Mouse (Mus musculus): Measurements from ENCODE around the gene Ccdc155. TPM values are rescaled to one million over a fixed set of nuclear protein-coding genes. Genes with fewer than 3 reads are reported as not detected.

The Ccdc155 gene
- polyA plus RNA-seq, 1 experiment, result 0.05 TPM

- 79% methylated on average over 12 of the region's 12 CpGs for WGBS
- TF ChIP-seq CTCF (conservative IDR thresholded peaks at IDR 0.05; ENCODE audit: insufficient read depth, insufficient read length, low read depth, low read length) (no peak), POLR2A (IDR thresholded peaks at IDR 0.05; ENCODE audit: low read depth, low read length) (no peak)
- Histone ChIP-seq H3K27ac (ENCODE audit: insufficient read depth, low read depth, low read length) (no peak overlapping the region), H3K4me3 (ENCODE audit: insufficient read depth, low read depth, low read length) (no peak overlapping the region), H3K4me1 (ENCODE audit: control insufficient read depth, insufficient read depth, low read length) (no peaks in the 10 kb centered on the region), H3K27me3 (replicated peaks; ENCODE audit: control insufficient read depth, insufficient read depth, low read length) (no peaks in the 10 kb centered on the region), H3K36me3 (ENCODE audit: control insufficient read depth, insufficient read depth, low read length) (no peaks in the 10 kb centered on the region)
- DNase-seq, result no peak
These were observed 67.3 kb downstream of the Ccdc155 start for GRCm38 (mm10) chr7:45137171-45138006.

GRCm38 (mm10) chr7:45135993-45136567 lies 68.6 kb downstream of the Ccdc155 start, which contains the start of the genes Gm45713 and Flt3l:
Gene Gm45713, minus strand, starts transcription at chr7:45136231.
Gene Flt3l, minus strand, starts transcription at chr7:45136432.
- Histone ChIP-seq H3K27ac (ENCODE audit: insufficient read depth, low read depth, low read length) (peak within 1 kb of the TSS; percentile 10; the same call in 1 of the 2 replicates), H3K4me1 (ENCODE audit: control insufficient read depth, insufficient read depth, low read length) (no peaks in the 10 kb centered on the region), H3K36me3 (ENCODE audit: control insufficient read depth, insufficient read depth, low read length) (no peaks in the 10 kb centered on the region), H3K27me3 (replicated peaks; ENCODE audit: control insufficient read depth, insufficient read depth, low read length) (no peaks in the 10 kb centered on the region), H3K4me3 (ENCODE audit: insufficient read depth, low read depth, low read length) (peak within 1 kb of the TSS; percentile 53)
- peak; percentile 96 for DNase-seq
- WGBS, result under 1% methylated on average over 29 of the region's 29 CpGs
- TF ChIP-seq CTCF (conservative IDR thresholded peaks at IDR 0.05; ENCODE audit: insufficient read depth, insufficient read length, low read depth, low read length), result peak; percentile 95
- TF ChIP-seq POLR2A (IDR thresholded peaks at IDR 0.05; ENCODE audit: low read depth, low read length), result no peak

- 88% methylated on average over 3 of the region's 3 CpGs for WGBS
- H3K27ac ChIP-seq (ENCODE audit: insufficient read depth, low read depth, low read length), result no peak overlapping the region
- no peak for TF ChIP-seq CTCF (conservative IDR thresholded peaks at IDR 0.05; ENCODE audit: insufficient read depth, insufficient read length, low read depth, low read length)
- TF ChIP-seq POLR2A (IDR thresholded peaks at IDR 0.05; ENCODE audit: low read depth, low read length), result no peak
These were observed 69.3 kb downstream of the Ccdc155 start for GRCm38 (mm10) chr7:45135370-45135769.

GRCm38 (mm10) chr7:45134544-45135026 lies 70.1 kb downstream of the Ccdc155 start:
- DNase-seq, result no peak
- H3K4me1 ChIP-seq (ENCODE audit: control insufficient read depth, insufficient read depth, low read length), result peaks cover 2% of the 10 kb centered on the region; the same call in 1 of the 2 replicates
- 22% methylated on average over 12 of the region's 12 CpGs for WGBS

More at GRCm38 (mm10) chr7:45135370-45135769, 69.3 kb downstream of the Ccdc155 start:
- no peaks in the 10 kb centered on the region for H3K36me3 ChIP-seq (ENCODE audit: control insufficient read depth, insufficient read depth, low read length)
- no peak for DNase-seq
- no peaks in the 10 kb centered on the region for H3K27me3 ChIP-seq (replicated peaks; ENCODE audit: control insufficient read depth, insufficient read depth, low read length)
- no peaks in the 10 kb centered on the region for H3K4me1 ChIP-seq (ENCODE audit: control insufficient read depth, insufficient read depth, low read length)
- H3K4me3 ChIP-seq (ENCODE audit: insufficient read depth, low read depth, low read length), result peak overlapping the region; percentile 53

More at GRCm38 (mm10) chr7:45134544-45135026, 70.1 kb downstream of the Ccdc155 start:
- Histone ChIP-seq H3K36me3 (ENCODE audit: control insufficient read depth, insufficient read depth, low read length) (no peaks in the 10 kb centered on the region), H3K27me3 (replicated peaks; ENCODE audit: control insufficient read depth, insufficient read depth, low read length) (no peaks in the 10 kb centered on the region), H3K27ac (ENCODE audit: insufficient read depth, low read depth, low read length) (no peak overlapping the region), H3K4me3 (ENCODE audit: insufficient read depth, low read depth, low read length) (no peak overlapping the region)
- TF ChIP-seq CTCF (conservative IDR thresholded peaks at IDR 0.05; ENCODE audit: insufficient read depth, insufficient read length, low read depth, low read length), result no peak
- TF ChIP-seq POLR2A (IDR thresholded peaks at IDR 0.05; ENCODE audit: low read depth, low read length), result no peak

Other genes with a start within 250 kb of the Ccdc155 start
- 5.6 and 8.5 TPM in 2 replicates for gene Cpt1c, start 230.0 kb downstream of the Ccdc155 start, polyA plus RNA-seq (2012; rRNA removed)
- gene Prmt1, start 218.3 kb downstream of the Ccdc155 start, polyA plus RNA-seq (2012; rRNA removed), result 89.9 and 95.4 TPM in 2 replicates
- 105 and 107 TPM in 2 replicates for gene Irf3, start 207.2 kb downstream of the Ccdc155 start, polyA plus RNA-seq (2012; rRNA removed)
- gene Bcl2l12, start 206.2 kb downstream of the Ccdc155 start, polyA plus RNA-seq (2012; rRNA removed), result 20.0 and 21.4 TPM in 2 replicates
- 38.8 and 41.1 TPM in 2 replicates for gene Scaf1, start 188.5 kb downstream of the Ccdc155 start, polyA plus RNA-seq (2012; rRNA removed)
- 82.3 and 84.1 TPM in 2 replicates for gene Rras, start 186.9 kb downstream of the Ccdc155 start, polyA plus RNA-seq (2012; rRNA removed)
- 7.1 and 9.1 TPM in 2 replicates for gene Prr12, start 152.0 kb downstream of the Ccdc155 start, polyA plus RNA-seq (2012; rRNA removed)
- 60.4 and 67.6 TPM in 2 replicates for gene Nosip, start 142.5 kb downstream of the Ccdc155 start, polyA plus RNA-seq (2012; rRNA removed)
- gene Prrg2, start 142.2 kb downstream of the Ccdc155 start, polyA plus RNA-seq (2012; rRNA removed), result 80.9 and 95.4 TPM in 2 replicates
- gene Rcn3, start 112.7 kb downstream of the Ccdc155 start, polyA plus RNA-seq (2012; rRNA removed), result 67.0 and 68.7 TPM in 2 replicates
- 240 and 244 TPM in 2 replicates for gene Fcgrt, start 101.0 kb downstream of the Ccdc155 start, polyA plus RNA-seq (2012; rRNA removed)
- 176 and 310 TPM in 2 replicates for gene Rps11, start 80.5 kb downstream of the Ccdc155 start, polyA plus RNA-seq (2012; rRNA removed)
- 1,329 and 1,360 TPM in 2 replicates for gene Rpl13a, start 76.1 kb downstream of the Ccdc155 start, polyA plus RNA-seq (2012; rRNA removed)
- gene Gm45713, start 68.7 kb downstream of the Ccdc155 start, polyA plus RNA-seq (2012; rRNA removed), result 5.6 TPM in 2 replicates
- gene Flt3l, start 68.5 kb downstream of the Ccdc155 start, polyA plus RNA-seq (2012; rRNA removed), result 36.8 and 37.7 TPM in 2 replicates
- 80.3 and 84.9 TPM in 2 replicates for gene Pih1d1, start 50.6 kb downstream of the Ccdc155 start, polyA plus RNA-seq (2012; rRNA removed)
- 106 and 119 TPM in 2 replicates for gene Aldh16a1, start 50.3 kb downstream of the Ccdc155 start, polyA plus RNA-seq (2012; rRNA removed)
- gene Slc17a7, start 40.9 kb downstream of the Ccdc155 start, polyA plus RNA-seq (2012; rRNA removed), result not detected in 2 replicates
- not detected in 2 replicates for gene Gfy, start 25.3 kb downstream of the Ccdc155 start, polyA plus RNA-seq (2012; rRNA removed)
- not detected in 2 replicates for gene Pth2, start 23.9 kb downstream of the Ccdc155 start, polyA plus RNA-seq (2012; rRNA removed)
- gene Dkkl1, start 7.3 kb upstream of the Ccdc155 start, polyA plus RNA-seq (2012; rRNA removed), result 0.39 and 0.54 TPM in 2 replicates
- gene Tead2, start 10.9 kb upstream of the Ccdc155 start, polyA plus RNA-seq (2012; rRNA removed), result 10.0 and 13.2 TPM in 2 replicates
- gene Cd37, start 34.2 kb upstream of the Ccdc155 start, polyA plus RNA-seq (2012; rRNA removed), result 7.9 and 30.1 TPM in 2 replicates
- gene Slc6a16, start 36.2 kb upstream of the Ccdc155 start, polyA plus RNA-seq (2012; rRNA removed), result 0.05 TPM in 1 of 2 replicates, not detected in the other
- gene Slc6a21, start 72.6 kb upstream of the Ccdc155 start, polyA plus RNA-seq (2012; rRNA removed), result 0.14 and 0.19 TPM in 2 replicates
- 17.9 and 18.2 TPM in 2 replicates for gene Trpm4, start 128.9 kb upstream of the Ccdc155 start, polyA plus RNA-seq (2012; rRNA removed)
- 0.14 and 3.2 TPM in 2 replicates for gene Hrc, start 130.4 kb upstream of the Ccdc155 start, polyA plus RNA-seq (2012; rRNA removed)
- 0.50 and 0.64 TPM in 2 replicates for gene Ppfia3, start 162.1 kb upstream of the Ccdc155 start, polyA plus RNA-seq (2012; rRNA removed)
- 2.7 and 3.9 TPM in 2 replicates for gene Lin7b, start 165.7 kb upstream of the Ccdc155 start, polyA plus RNA-seq (2012; rRNA removed)
- gene Snrnp70, start 190.8 kb upstream of the Ccdc155 start, polyA plus RNA-seq (2012; rRNA removed), result 137 and 138 TPM in 2 replicates
- gene Kcna7, start 200.8 kb upstream of the Ccdc155 start, polyA plus RNA-seq (2012; rRNA removed), result 0.07 and 0.91 TPM in 2 replicates
- gene Ntf5, start 208.8 kb upstream of the Ccdc155 start, polyA plus RNA-seq (2012; rRNA removed), result 0.44 and 0.58 TPM in 2 replicates
- gene Lhb, start 215.9 kb upstream of the Ccdc155 start, polyA plus RNA-seq (2012; rRNA removed), result not detected in 2 replicates
- gene Gys1, start 230.0 kb upstream of the Ccdc155 start, polyA plus RNA-seq (2012; rRNA removed), result 57.4 and 61.2 TPM in 2 replicates
- gene Ruvbl2, start 233.2 kb upstream of the Ccdc155 start, polyA plus RNA-seq (2012; rRNA removed), result 36.3 and 42.7 TPM in 2 replicates